Mouse (Mus musculus) adrenal gland, postnatal 25 days (tissue): ENCODE results near the gene Atp8b5. TPM values are rescaled to one million over a fixed set of nuclear protein-coding genes. Genes with fewer than 3 reads are reported as not detected.

ENCODE experiments used
- DNase-seq: peaks from one replicate; pipeline ENCODE4 v3.0.0; 2021; ENCODE audit warnings: mixed read lengths
- total RNA-seq: library from RNA; stranded (reverse); gene quantifications from 2 replicates; pipeline ENCODE4 v1.2.3, GENCODE M21; 2021

The Atp8b5 gene
- total RNA-seq, 1 experiment from 2014 or later: 1.2 TPM

DNA sequence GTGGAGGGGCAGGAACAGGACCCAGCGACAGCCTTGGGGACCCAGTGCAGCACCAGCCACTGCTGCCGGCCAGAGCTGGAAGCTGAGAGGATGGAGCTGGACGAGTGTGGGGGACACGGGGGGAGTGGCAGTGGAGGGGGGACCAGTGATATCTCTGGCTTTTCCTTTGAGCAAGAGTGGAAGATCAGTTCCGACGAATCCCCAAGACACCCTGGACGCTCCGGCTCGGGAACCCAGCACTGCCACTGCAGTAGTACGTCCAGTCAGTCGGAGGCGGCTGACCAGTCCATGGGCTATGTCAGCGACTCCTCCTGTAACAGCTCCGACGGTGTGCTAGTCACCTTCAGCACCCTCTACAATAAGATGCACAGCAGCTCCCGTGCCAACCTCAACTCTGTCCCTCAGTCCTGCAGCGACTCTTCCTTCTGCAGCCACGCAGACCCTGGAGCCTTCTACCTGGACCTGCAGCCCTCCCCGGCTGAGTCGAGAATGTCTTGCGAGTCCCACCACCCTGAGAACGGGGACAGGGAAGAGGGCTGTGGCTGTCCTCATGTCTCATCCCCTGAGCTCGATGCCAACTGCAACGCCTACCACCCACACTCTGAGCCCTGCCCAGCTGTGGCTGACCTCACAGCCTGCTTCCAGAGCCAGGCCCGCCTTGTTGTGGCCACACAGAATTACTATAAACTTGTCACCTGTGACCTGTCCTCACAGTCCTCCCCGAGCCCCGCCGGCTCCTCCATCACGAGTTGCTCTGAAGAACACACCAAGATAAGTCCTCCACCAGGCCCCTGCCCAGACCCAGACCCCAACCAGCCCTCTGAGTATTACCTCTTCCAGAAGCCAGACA is 148.5 kb downstream of the Atp8b5 start:
- DNase-seq: no peak

DNA sequence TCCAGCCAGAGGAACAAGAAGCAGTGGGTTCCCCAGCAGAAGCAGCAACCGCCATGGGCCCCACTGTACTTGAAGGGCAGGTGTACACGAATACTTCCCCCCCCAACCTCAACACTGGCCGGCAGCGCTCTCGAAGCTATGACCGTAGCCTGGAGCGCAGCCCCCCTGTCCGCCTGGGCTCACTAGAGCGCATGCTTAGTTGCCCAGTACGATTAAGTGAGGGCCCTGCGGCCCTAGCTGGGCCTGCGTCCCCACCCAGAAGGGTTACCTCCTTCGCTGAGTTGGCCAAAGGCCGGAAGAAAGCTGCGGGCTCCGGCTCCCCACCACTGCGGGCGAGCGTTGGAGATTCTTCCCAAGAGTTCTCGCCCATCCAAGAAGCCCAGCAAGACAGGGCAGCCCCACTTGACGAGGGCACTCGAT is 149.1 kb downstream of the Atp8b5 start:
- DNase-seq: no peak

DNA sequence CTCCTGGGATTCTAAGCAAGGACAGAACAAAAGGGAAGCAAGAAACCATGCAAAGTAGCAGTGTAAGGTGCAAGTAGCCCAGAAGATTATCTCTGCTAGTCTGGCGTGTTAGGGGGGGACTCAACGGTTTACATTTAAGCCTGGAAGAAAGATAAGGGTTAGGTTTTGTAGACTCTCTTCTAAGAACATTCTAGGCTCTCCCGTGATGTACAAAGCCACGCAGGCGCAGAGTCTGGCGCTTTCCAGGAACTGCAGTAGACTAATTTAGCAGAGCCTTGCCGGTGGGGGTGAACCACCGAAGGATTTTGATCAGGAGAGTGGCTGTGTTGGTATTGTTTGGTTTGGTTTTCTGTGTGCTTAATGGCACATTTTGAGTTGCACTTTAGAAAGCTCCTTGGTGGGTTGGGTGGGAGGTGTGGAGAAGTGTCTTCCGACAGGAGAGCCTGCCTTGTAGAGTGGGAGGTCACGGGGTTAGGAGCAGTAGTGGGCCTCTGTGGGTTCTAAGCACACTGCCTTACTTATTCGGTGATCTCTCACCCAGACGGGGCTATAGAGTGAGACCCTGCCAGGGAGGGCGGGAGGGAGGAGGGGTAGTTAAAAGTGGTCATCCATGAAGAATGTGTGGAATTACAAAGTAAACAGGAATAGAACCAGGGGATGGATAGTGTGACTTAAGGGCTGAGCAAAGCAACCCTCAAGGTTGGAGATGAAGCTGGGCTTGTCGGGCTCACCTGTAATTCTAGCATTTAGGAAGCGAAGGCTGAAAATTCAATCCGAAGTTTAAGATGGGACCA is 150.5 kb downstream of the Atp8b5 start:
- DNase-seq: no peak

DNA sequence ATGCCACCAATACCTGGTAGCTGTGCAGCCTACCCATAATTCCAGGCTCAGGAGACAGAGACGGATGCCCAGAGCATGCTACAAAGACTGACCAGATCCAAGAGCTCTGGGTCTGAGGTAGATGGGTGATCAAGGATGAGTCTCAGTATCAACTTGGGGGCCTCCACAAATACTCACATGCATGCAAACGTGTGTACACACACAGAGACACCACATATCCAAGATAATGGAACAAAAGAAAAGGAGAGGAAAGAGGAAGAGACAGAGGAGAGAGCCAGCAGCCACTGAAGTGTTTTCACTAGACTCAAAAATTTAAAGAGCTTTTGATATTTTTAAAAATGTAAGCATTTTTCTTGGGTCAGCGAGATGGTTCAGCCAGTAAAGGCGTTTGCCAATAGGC is 151.5 kb downstream of the Atp8b5 start:
- no peak for DNase-seq

DNA sequence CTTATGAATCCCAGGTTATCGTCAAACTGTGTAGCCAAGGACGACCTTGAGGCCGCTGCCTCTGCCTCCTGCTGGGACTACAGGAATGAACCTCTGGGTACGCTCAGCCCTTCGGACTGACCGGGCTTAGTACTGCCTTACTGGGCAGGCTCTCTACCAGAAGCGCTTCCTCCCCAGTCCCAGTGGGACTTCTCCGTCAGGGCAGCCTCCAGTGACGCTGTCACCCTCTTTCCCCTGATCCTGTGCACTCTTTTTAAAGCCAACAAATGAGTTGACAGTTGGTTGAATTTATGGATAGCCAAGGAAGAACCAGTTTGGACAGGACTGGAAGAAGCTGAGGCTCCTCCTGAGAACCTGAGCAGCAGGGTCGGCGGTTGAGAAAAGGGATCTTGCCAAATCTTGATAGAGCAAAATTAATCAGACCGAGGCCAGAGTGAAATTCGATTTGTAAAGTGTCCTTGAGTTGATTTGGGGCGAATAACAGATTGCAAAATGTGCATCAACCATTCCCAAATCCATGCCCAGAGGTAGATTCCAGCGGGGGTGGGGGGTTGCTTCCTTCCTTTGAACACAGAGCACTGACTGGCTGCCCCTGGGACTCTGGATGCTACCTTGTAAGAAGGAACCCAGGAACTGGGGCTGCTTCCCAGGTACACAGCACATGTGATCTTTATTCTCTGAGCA is 152.2 kb downstream of the Atp8b5 start:
- DNase-seq: peak; percentile 53

DNA sequence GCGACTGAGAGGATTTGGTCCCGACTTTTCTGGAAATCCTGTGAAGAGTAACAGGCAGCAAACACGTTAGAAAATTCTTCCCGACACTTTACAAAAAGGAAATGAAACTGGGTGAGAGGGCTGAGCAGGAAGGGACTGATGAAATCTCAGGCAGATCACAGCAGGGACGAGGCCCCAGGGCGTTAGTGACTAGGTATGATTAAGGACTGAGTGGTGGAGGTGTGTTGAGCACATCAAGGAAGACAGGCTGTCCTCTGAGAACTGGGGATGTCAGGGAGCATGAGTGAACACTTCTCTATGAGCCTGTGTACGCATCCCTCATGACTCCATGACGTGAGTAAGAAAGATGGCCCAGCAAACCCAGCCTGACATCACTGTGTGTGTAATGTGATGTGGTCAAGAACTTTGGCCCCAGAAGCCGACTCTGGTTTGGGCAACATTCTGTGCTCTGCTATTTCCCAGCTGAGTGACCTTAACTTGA is 152.9 kb downstream of the Atp8b5 start:
- DNase-seq: no peak

DNA sequence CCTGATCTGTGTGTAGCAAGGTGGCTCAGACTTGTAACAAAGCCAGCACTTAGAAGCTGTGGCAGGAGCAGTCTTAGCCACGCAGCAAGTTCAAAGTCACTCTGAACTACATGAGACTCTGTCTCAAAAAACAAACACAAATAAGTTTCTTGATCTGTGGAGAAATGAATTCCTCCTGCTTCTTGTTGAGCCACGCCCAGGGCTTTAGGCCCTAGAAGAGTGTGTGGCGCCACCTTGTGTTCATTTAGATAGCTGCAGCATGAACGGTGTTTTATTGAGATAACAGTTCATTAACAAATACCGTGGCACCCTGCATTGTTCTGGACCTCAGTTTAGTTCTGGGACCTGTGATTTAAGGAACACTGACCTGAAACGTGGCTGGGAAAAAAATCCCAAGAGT is 153.3 kb downstream of the Atp8b5 start:
- peak; percentile 74 for DNase-seq

DNA sequence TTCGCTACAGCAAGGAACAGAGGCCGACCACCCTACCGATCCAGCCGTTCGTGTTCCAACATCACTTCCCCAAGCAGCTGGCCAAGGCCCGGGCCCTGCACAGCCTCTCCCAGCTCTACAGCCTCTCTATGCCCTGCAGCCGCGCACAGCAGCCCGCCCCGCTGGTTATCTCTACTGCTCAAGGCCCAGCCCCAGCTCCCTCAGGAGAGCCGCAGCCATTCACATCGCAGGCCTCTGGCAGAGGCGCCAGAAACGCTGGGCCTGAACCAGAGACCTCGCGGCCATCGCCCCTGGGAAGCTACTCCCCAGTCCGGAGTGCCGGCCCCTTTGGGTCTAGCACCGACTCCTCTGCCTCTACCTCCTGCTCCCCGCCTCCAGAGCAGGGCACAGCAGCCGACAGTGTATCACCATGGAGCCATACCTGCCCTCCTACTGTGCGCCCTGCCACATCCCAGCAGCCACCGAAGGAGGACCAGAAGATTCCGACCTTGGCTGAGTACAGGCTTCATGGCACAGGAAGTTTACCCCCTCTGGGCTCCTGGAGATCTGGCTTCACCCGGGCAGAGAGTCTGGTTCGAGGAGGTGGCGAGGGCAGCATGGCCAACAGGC is 154.8 kb downstream of the Atp8b5 start:
- no peak for DNase-seq

Other genes starting within 250 kb of the Atp8b5 start
- gene Pigo, start 241.3 kb upstream of the Atp8b5 start, total RNA-seq: 26.1 and 27.5 TPM in 2 replicates
- gene Stoml2, start 235.4 kb upstream of the Atp8b5 start, total RNA-seq: 227 and 270 TPM in 2 replicates
- 58.7 and 63.6 TPM in 2 replicates for gene Fam214b, start 220.9 kb upstream of the Atp8b5 start, total RNA-seq
- gene Unc13b, start 208.2 kb upstream of the Atp8b5 start, total RNA-seq: 12.4 and 13.2 TPM in 2 replicates
- 38.6 and 62.1 TPM in 2 replicates for gene Rusc2, start 114.8 kb downstream of the Atp8b5 start, total RNA-seq
- not detected in 2 replicates for gene Fam166b, start 162.0 kb downstream of the Atp8b5 start, total RNA-seq
- 51.3 and 53.2 TPM in 2 replicates for gene Tesk1, start 174.8 kb downstream of the Atp8b5 start, total RNA-seq
- 2.9 TPM in 1 of 2 replicates, not detected in the other for gene Cd72, start 187.5 kb downstream of the Atp8b5 start, total RNA-seq
- 0.24 TPM in 1 of 2 replicates, not detected in the other for gene Sit1, start 216.6 kb downstream of the Atp8b5 start, total RNA-seq
- 54.6 and 58.2 TPM in 2 replicates for gene Ccdc107, start 225.7 kb downstream of the Atp8b5 start, total RNA-seq
- 4.6 and 7.4 TPM in 2 replicates for gene Arhgef39, start 232.5 kb downstream of the Atp8b5 start, total RNA-seq
- gene Car9, start 239.8 kb downstream of the Atp8b5 start, total RNA-seq: 0.61 TPM in 1 of 2 replicates, not detected in the other